Mouse (Mus musculus): Measurements from ENCODE around the gene Adam17.

The Adam17 gene

GRCm38 (mm10) chr12:21369087-21369410 is 4.4 kb downstream of the Adam17 start:
- POLR2A ChIA-PET = interaction anchor here in 2 of 4 experiments (1.0 to 2.3 kb wide), 5 partner anchors 11 to 53 kb away, joined by 3 to 6 read pairs (median 4); partner anchors contain the start of genes Iah1 (in 1 of the 2) and Ywhaq (in 1 of the 2)
- CTCF ChIA-PET = no interaction called here

- ChIA-PET POLR2A (interaction anchor here in 2 of 4 experiments (1.0 to 2.3 kb wide), 7 partner anchors 11 to 52 kb away, joined by 3 to 6 read pairs (median 3); partner anchors contain the start of genes Iah1 (in 1 of the 2) and Ywhaq (in 1 of the 2)), CTCF (interaction anchor here in 1 of 4 experiments (0.9 kb wide), 1 partner anchor 14 kb away, joined by 3 read pairs; no protein-coding TSS in a partner anchor)
Measured at GRCm38 (mm10) chr12:21368376-21369086, 4.9 kb downstream of the Adam17 start.

GRCm38 (mm10) chr12:21364624-21365435 is 8.6 kb downstream of the Adam17 start:
- POLR2A ChIA-PET = interaction anchor here in 3 of 4 experiments (0.6 to 3.5 kb wide), 13 partner anchors 7 to 113 kb away, joined by 3 to 24 read pairs (median 4); partner anchors contain the start of genes Ywhaq (in 2 of the 3) and Adam17 (in 1 of the 3)

GRCm38 (mm10) chr12:21363195-21363594 is 10.2 kb downstream of the Adam17 start:
- POLR2A ChIA-PET = interaction anchor here in 3 of 4 experiments (1.0 to 3.5 kb wide), 10 partner anchors 10 to 135 kb away, joined by 3 to 24 read pairs (median 3); partner anchors contain the start of genes Adam17 (in 3 of the 3) and Ywhaq (in 1 of the 3)
- CTCF ChIA-PET = interaction anchor here in 1 of 4 experiments (0.6 to 2.0 kb wide), 3 partner anchors 10 to 47 kb away, joined by 4 to 6 read pairs (median 4); partner anchors contain the start of genes Adam17 and Iah1

More at GRCm38 (mm10) chr12:21364624-21365435, 8.6 kb downstream of the Adam17 start:
- CTCF ChIA-PET = interaction anchor here in 1 of 4 experiments (1.4 to 2.0 kb wide), 2 partner anchors 9 to 49 kb away, joined by 4 to 7 read pairs; partner anchors contain the start of genes Adam17 and Iah1

GRCm38 (mm10) chr12:21362686-21363085 is 10.7 kb downstream of the Adam17 start:
- CTCF ChIA-PET = interaction anchor here in 3 of 4 experiments (0.6 to 1.2 kb wide), 5 partner anchors 10 to 46 kb away, joined by 3 to 6 read pairs (median 4); partner anchors contain the start of gene Adam17 (in 2 of the 3)
- POLR2A ChIA-PET = interaction anchor here in 3 of 4 experiments (0.7 to 3.5 kb wide), 13 partner anchors 11 to 217 kb away, joined by 3 to 24 read pairs (median 3); partner anchors contain the start of genes Adam17 (in 3 of the 3), Ywhaq (in 2 of the 3) and Iah1 (in 1 of the 3)

- CTCF ChIA-PET = no interaction called here
- POLR2A ChIA-PET = interaction anchor here in 1 of 4 experiments (2.2 kb wide), 1 partner anchor 11 kb away, joined by 7 read pairs; no protein-coding TSS in a partner anchor
Measured at GRCm38 (mm10) chr12:21353681-21354080, 19.8 kb downstream of the Adam17 start.

- CTCF ChIA-PET = no interaction called here
- POLR2A ChIA-PET = interaction anchor here in 1 of 4 experiments (1.1 to 1.8 kb wide), 6 partner anchors 13 to 69 kb away, joined by 3 to 10 read pairs (median 4); partner anchors contain the start of gene Ywhaq
Measured at GRCm38 (mm10) chr12:21350113-21350876, 23.1 kb downstream of the Adam17 start.

- ChIA-PET CTCF (no interaction called here), POLR2A (interaction anchor here in 1 of 4 experiments (0.6 to 1.1 kb wide), 5 partner anchors 10 to 213 kb away, joined by 3 to 4 read pairs (median 3); partner anchors contain the start of gene Iah1)
Measured at GRCm38 (mm10) chr12:21346972-21347371, 26.5 kb downstream of the Adam17 start.

- POLR2A ChIA-PET = interaction anchor here in 1 of 4 experiments (1.2 kb wide), 1 partner anchor 54 kb away, joined by 3 read pairs; the partner anchor contains the start of gene Itgb1bp1
- CTCF ChIA-PET = no interaction called here
Measured at GRCm38 (mm10) chr12:21340674-21341073, 32.8 kb downstream of the Adam17 start.

GRCm38 (mm10) chr12:21337171-21337570 is 36.3 kb downstream of the Adam17 start:
- POLR2A ChIA-PET = interaction anchor here in 1 of 4 experiments (1.0 kb wide), 1 partner anchor 14 kb away, joined by 3 read pairs; no protein-coding TSS in a partner anchor
- CTCF ChIA-PET = no interaction called here

- ChIA-PET CTCF (no interaction called here), POLR2A (interaction anchor here in 2 of 4 experiments (0.6 to 2.0 kb wide), 4 partner anchors 9 to 131 kb away, joined by 3 to 6 read pairs (median 4); partner anchors contain the start of gene Adam17 (in 1 of the 2))
Measured at GRCm38 (mm10) chr12:21335869-21336268, 37.6 kb downstream of the Adam17 start.

- POLR2A ChIA-PET = interaction anchor here in 1 of 4 experiments (1.9 kb wide), 1 partner anchor 17 kb away, joined by 6 read pairs; no protein-coding TSS in a partner anchor
- CTCF ChIA-PET = no interaction called here
Measured at GRCm38 (mm10) chr12:21333766-21334165, 39.7 kb downstream of the Adam17 start.

- CTCF ChIA-PET = no interaction called here
Measured at GRCm38 (mm10) chr12:21333021-21333420, 40.4 kb downstream of the Adam17 start.

GRCm38 (mm10) chr12:21331711-21332110 is 41.7 kb downstream of the Adam17 start:
- POLR2A ChIA-PET = interaction anchor here in 1 of 4 experiments (0.7 to 3.9 kb wide), 4 partner anchors 15 to 164 kb away, joined by 3 to 24 read pairs (median 4); partner anchors contain the start of gene Iah1
- CTCF ChIA-PET = no interaction called here

More at GRCm38 (mm10) chr12:21333021-21333420, 40.4 kb downstream of the Adam17 start:
- POLR2A ChIA-PET = interaction anchor here in 1 of 4 experiments (1.9 kb wide), 1 partner anchor 16 kb away, joined by 6 read pairs; no protein-coding TSS in a partner anchor

GRCm38 (mm10) chr12:21330961-21331576 is 42.4 kb downstream of the Adam17 start:
- CTCF ChIA-PET = interaction anchor here in 3 of 4 experiments (0.6 to 1.2 kb wide), 3 partner anchors 13 to 645 kb away, joined by 3 to 4 read pairs (median 3); partner anchors contain the start of gene Iah1 (in 1 of the 3)
- POLR2A ChIA-PET = interaction anchor here in 2 of 4 experiments (1.1 to 3.9 kb wide), 6 partner anchors 14 to 164 kb away, joined by 3 to 24 read pairs (median 5); partner anchors contain the start of gene Iah1 (in 2 of the 2)

GRCm38 (mm10) chr12:21329661-21330400 is 43.6 kb downstream of the Adam17 start:
- POLR2A ChIA-PET = interaction anchor here in 3 of 4 experiments (0.6 to 3.9 kb wide), 12 partner anchors 9 to 163 kb away, joined by 3 to 24 read pairs (median 4); partner anchors contain the start of genes Iah1 (in 2 of the 3) and Itgb1bp1 (in 1 of the 3)

More at GRCm38 (mm10) chr12:21329661-21330400, 43.6 kb downstream of the Adam17 start:
- CTCF ChIA-PET = interaction anchor here in 3 of 4 experiments (0.6 to 2.0 kb wide), 5 partner anchors 10 to 196 kb away, joined by 3 to 6 read pairs (median 4); partner anchors contain the start of gene Iah1 (in 1 of the 3)

Measured in embryonic stem cell, embryonic (primary cell).